Mouse (Mus musculus): ENCODE data around the gene Msh4. TPM values are rescaled to one million over a fixed set of nuclear protein-coding genes. Genes with fewer than 3 reads are reported as not detected.

The Msh4 gene
- polyA plus RNA-seq, 1 experiment from 2014 or later: 0.08 TPM

DNA sequence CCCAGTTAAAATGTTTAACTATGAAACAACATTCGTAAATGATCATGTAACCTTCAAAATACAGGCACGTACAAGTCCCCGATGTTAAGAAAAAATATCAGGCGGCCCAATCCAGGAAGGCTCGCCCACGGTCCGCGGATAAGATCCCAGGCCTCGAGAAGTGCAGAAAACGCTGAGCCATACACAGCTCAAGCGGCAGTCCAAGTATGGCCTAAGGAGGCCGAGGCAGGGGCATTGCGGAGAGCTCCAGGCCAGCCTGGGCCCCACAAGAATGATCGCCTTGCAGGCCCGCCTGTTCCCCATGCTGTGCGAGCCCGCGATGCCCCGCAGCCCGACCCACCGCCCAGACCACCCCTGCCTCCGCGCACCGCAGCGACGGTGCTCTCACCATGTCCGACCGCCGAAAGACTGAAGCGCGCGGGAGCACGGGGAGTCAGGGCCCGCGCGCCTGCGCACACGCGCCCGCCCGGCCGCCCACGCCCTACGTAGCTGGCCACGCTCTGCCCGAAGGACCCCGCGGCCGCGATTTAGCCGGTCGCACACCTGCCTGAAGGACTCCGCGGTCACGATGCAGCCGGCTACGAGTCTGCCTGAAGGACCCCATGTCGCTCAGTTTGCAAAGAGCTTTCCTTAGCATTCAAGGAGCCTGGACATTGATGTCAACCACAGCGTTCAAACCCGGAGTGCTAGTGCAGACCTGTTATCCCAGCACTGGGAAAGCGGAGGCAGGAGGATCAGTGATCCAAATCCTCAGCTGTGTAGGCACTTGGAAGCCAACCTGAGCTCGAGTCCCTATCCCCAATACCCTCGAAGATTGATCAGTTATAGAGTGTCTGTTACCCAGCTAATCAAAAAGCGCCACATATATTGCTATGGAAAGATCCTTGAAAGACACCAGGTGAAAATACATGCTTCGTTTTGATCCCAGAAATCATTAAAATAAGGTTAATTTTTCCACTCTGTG is 6.9 kb upstream of the Msh4 start, which contains the start of gene Rabggtb:
Gene Rabggtb, minus strand, starts transcription at position 464 of the 964 bp plus-strand sequence.
- no peaks in the 10 kb centered on the region for H3K27me3 ChIP-seq (replicated peaks; ENCODE audit: control insufficient read depth, insufficient read depth, low read length)
- WGBS: 1% methylated on average over 63 of the region's 65 CpGs
- peaks cover 29% of the 10 kb centered on the region for H3K4me1 ChIP-seq (ENCODE audit: control insufficient read depth, insufficient read depth, low read depth, low read length)

DNA sequence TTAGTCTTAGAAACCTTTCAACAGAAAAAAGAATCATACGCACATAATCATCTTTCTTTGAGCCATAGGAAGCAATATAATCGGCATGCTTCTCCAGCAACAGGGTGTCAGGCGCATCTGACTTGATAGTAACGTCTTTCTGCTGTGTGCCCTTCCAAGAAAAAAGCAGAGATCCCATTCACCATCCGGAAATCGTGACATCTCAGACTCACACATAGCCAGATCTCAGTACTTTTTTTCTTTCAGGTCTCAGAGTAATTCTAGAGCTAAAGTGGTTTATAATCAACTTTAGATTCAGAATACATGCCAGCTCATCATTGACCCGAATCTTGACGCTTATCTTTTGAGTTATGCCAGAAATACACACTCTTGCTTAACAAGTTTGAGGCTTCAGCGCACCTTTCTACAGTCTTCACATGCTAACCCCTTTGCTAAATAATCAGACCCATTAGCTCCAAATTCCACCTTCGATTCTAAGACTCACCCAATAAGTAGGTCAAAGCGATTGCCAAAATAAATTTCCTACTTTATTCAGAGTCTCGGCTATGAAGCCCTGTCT is 6.0 kb upstream of the Msh4 start:
- no peak for ATAC-seq
- peaks cover 29% of the 10 kb centered on the region for H3K4me1 ChIP-seq (ENCODE audit: control insufficient read depth, insufficient read depth, low read depth, low read length)

More for the DNA sequence above, 6.9 kb upstream of the Msh4 start, which contains the start of gene Rabggtb:
- H3K4me3 ChIP-seq (ENCODE audit: low read length): peak within 1 kb of the TSS; percentile 55
- H3K36me3 ChIP-seq (ENCODE audit: control insufficient read depth, insufficient read depth, low read length): peaks cover 20% of the 10 kb centered on the region
- H3K9me3 ChIP-seq (ENCODE audit: control insufficient read depth, low read length): no peaks in the 10 kb centered on the region
- ATAC-seq: peak; percentile 98
- H3K4me2 ChIP-seq (ENCODE audit: low read length): peak within 1 kb of the TSS; percentile 91
- peak within 1 kb of the TSS; percentile 92 for H3K27ac ChIP-seq (ENCODE audit: low read depth, low read length)
- H3K9ac ChIP-seq (ENCODE audit: low read depth, low read length): peak within 1 kb of the TSS; percentile 74

DNA sequence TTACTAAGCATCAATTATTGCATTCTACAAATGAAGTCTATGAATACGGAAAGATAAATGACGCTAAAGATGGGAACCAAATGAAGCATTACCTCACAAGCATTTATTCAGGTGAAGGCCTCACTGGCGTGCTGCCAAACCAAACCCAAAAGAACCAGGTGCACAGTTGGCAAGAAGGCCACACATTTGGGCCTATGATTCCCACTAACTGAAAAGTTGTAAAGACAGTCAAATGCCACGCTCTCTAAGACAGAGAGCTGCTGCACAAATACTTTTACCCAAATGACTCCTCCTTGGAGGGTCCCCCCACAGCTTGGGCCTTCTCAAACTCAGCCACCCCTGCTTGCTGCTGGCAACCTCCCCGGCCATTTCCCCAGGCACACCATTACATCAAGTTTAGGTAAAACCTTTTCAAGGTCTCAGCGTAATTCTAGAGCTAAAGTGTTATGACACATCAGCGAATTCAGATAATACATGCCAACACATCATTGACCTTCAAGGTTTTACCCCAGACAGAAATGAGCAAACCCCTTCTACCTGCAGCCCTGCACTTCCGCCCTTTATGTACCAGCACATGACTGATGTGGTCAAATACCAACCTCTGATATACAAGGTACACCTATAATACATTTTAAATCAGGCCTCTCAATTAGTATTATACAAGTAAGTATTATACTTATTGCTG is 5.4 kb upstream of the Msh4 start:
- Histone ChIP-seq H3K4me1 (ENCODE audit: control insufficient read depth, insufficient read depth, low read depth, low read length) (peaks cover 29% of the 10 kb centered on the region), H3K4me2 (ENCODE audit: low read length) (peak overlapping the region; percentile 91), H3K27me3 (replicated peaks; ENCODE audit: control insufficient read depth, insufficient read depth, low read length) (no peaks in the 10 kb centered on the region), H3K9ac (ENCODE audit: low read depth, low read length) (peak overlapping the region; percentile 74; the same call in 1 of the 2 replicates), H3K36me3 (ENCODE audit: control insufficient read depth, insufficient read depth, low read length) (peaks cover 27% of the 10 kb centered on the region), H3K27ac (ENCODE audit: low read depth, low read length) (0 out of 2 replicates have a peak overlapping the region, but pooled peaks have one; percentile 25), H3K9me3 (ENCODE audit: control insufficient read depth, low read length) (no peaks in the 10 kb centered on the region), H3K4me3 (ENCODE audit: low read length) (peak overlapping the region; percentile 55)
- ATAC-seq: no peak
- WGBS: 49% methylated on average over 8 of the region's 8 CpGs

More for the DNA sequence above, 6.0 kb upstream of the Msh4 start:
- Histone ChIP-seq H3K36me3 (ENCODE audit: control insufficient read depth, insufficient read depth, low read length) (peaks cover 21% of the 10 kb centered on the region), H3K9me3 (ENCODE audit: control insufficient read depth, low read length) (no peaks in the 10 kb centered on the region), H3K27ac (ENCODE audit: low read depth, low read length) (peak overlapping the region; percentile 92; the same call in 1 of the 2 replicates), H3K27me3 (replicated peaks; ENCODE audit: control insufficient read depth, insufficient read depth, low read length) (no peaks in the 10 kb centered on the region), H3K4me2 (ENCODE audit: low read length) (peak overlapping the region; percentile 91), H3K9ac (ENCODE audit: low read depth, low read length) (peak overlapping the region; percentile 74), H3K4me3 (ENCODE audit: low read length) (peak overlapping the region; percentile 55)
- WGBS: 4% methylated on average over 12 of the region's 12 CpGs

DNA sequence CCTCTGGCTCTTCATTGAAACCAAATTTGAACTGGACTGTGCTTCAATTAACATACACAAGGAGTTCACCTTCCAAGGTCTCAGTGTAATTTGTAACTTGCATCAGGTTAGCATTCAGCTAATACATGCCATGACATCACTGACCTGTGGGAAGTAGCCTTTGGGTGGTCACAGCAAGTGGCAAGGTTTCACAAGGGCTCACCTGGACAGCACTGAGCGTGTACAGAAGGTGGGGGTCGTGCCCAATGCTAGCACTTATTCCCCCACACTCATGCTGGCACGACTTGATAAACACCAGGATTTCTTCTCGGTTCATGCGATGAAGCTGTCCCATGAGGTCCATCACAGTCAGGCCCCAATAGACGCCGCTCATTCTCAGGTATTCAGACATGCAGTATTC is 4.6 kb upstream of the Msh4 start:
- no peak overlapping the region for H3K4me3 ChIP-seq (ENCODE audit: low read length)
- no peak overlapping the region for H3K9ac ChIP-seq (ENCODE audit: low read depth, low read length)
- ATAC-seq: no peak
- peaks cover 36% of the 10 kb centered on the region for H3K36me3 ChIP-seq (ENCODE audit: control insufficient read depth, insufficient read depth, low read length)
- no peaks in the 10 kb centered on the region for H3K27me3 ChIP-seq (replicated peaks; ENCODE audit: control insufficient read depth, insufficient read depth, low read length)
- WGBS: 69% methylated on average over 7 of the region's 7 CpGs
- no peak overlapping the region for H3K27ac ChIP-seq (ENCODE audit: low read depth, low read length)
- no peaks in the 10 kb centered on the region for H3K9me3 ChIP-seq (ENCODE audit: control insufficient read depth, low read length)
- H3K4me1 ChIP-seq (ENCODE audit: control insufficient read depth, insufficient read depth, low read depth, low read length): peaks cover 29% of the 10 kb centered on the region
- H3K4me2 ChIP-seq (ENCODE audit: low read length): peak overlapping the region; percentile 91; the same call in 1 of the 2 replicates

GRCm38 (mm10) chr3:153908919-153909318 is 3.0 kb upstream of the Msh4 start:
- Histone ChIP-seq H3K4me1 (ENCODE audit: control insufficient read depth, insufficient read depth, low read depth, low read length) (peaks cover 29% of the 10 kb centered on the region), H3K27ac (ENCODE audit: low read depth, low read length) (no peak overlapping the region), H3K27me3 (replicated peaks; ENCODE audit: control insufficient read depth, insufficient read depth, low read length) (no peaks in the 10 kb centered on the region), H3K9ac (ENCODE audit: low read depth, low read length) (no peak overlapping the region), H3K4me3 (ENCODE audit: low read length) (no peak overlapping the region), H3K9me3 (ENCODE audit: control insufficient read depth, low read length) (no peaks in the 10 kb centered on the region), H3K36me3 (ENCODE audit: control insufficient read depth, insufficient read depth, low read length) (peaks cover 46% of the 10 kb centered on the region), H3K4me2 (ENCODE audit: low read length) (no peak overlapping the region)
- ATAC-seq: no peak
- WGBS: 68% methylated on average over 5 of the region's 5 CpGs

- Histone ChIP-seq H3K27ac (ENCODE audit: low read depth, low read length) (no peak overlapping the region), H3K4me3 (ENCODE audit: low read length) (no peak overlapping the region), H3K27me3 (replicated peaks; ENCODE audit: control insufficient read depth, insufficient read depth, low read length) (no peaks in the 10 kb centered on the region), H3K4me1 (ENCODE audit: control insufficient read depth, insufficient read depth, low read depth, low read length) (peaks cover 11% of the 10 kb centered on the region), H3K4me2 (ENCODE audit: low read length) (no peak overlapping the region), H3K9me3 (ENCODE audit: control insufficient read depth, low read length) (no peaks in the 10 kb centered on the region), H3K36me3 (ENCODE audit: control insufficient read depth, insufficient read depth, low read length) (peaks cover 50% of the 10 kb centered on the region), H3K9ac (ENCODE audit: low read depth, low read length) (no peak overlapping the region)
- WGBS: 86% methylated on average over 49 of the region's 49 CpGs
- peak; percentile 46 for ATAC-seq
Observed at GRCm38 (mm10) chr3:153905251-153906135, 445 bp downstream of the Msh4 start.

DNA sequence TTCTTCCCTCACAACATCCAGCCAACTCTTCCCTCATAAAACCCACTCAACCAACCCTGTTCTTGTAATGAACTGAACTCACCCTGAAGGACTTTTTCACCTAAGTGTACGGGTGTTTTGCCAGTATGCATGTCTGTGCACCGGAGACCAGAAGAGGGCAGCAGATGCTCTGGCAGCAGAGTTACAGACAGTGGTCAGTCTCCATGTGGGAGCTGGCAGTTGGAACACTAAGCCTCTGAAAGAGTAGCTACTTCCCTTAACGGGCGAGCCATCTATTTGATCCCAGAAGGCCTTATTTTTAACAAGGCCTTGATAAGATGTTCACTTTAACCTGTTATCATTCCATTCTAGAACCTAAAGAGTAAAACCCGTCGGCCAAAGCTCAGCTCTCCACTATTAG is 1.4 kb downstream of the Msh4 start:
- no peak overlapping the region for H3K27ac ChIP-seq (ENCODE audit: low read depth, low read length)
- peak; percentile 58 for ATAC-seq
- 62% methylated on average over 6 of the region's 6 CpGs for WGBS
- peaks cover 9% of the 10 kb centered on the region; the same call in 1 of the 2 replicates for H3K4me1 ChIP-seq (ENCODE audit: control insufficient read depth, insufficient read depth, low read depth, low read length)
- H3K4me2 ChIP-seq (ENCODE audit: low read length): no peak overlapping the region
- no peaks in the 10 kb centered on the region for H3K9me3 ChIP-seq (ENCODE audit: control insufficient read depth, low read length)
- no peak overlapping the region for H3K9ac ChIP-seq (ENCODE audit: low read depth, low read length)
- no peaks in the 10 kb centered on the region for H3K27me3 ChIP-seq (replicated peaks; ENCODE audit: control insufficient read depth, insufficient read depth, low read length)
- peaks cover 45% of the 10 kb centered on the region for H3K36me3 ChIP-seq (ENCODE audit: control insufficient read depth, insufficient read depth, low read length)
- no peak overlapping the region for H3K4me3 ChIP-seq (ENCODE audit: low read length)

GRCm38 (mm10) chr3:153902595-153902994 is 3.3 kb downstream of the Msh4 start:
- Histone ChIP-seq H3K4me1 (ENCODE audit: control insufficient read depth, insufficient read depth, low read depth, low read length) (no peaks in the 10 kb centered on the region), H3K36me3 (ENCODE audit: control insufficient read depth, insufficient read depth, low read length) (peaks cover 30% of the 10 kb centered on the region), H3K9me3 (ENCODE audit: control insufficient read depth, low read length) (no peaks in the 10 kb centered on the region), H3K27me3 (replicated peaks; ENCODE audit: control insufficient read depth, insufficient read depth, low read length) (no peaks in the 10 kb centered on the region), H3K9ac (ENCODE audit: low read depth, low read length) (no peak overlapping the region), H3K4me3 (ENCODE audit: low read length) (no peak overlapping the region), H3K4me2 (ENCODE audit: low read length) (no peak overlapping the region), H3K27ac (ENCODE audit: low read depth, low read length) (no peak overlapping the region)
- no peak for ATAC-seq
- WGBS: 74% methylated on average over 3 of the region's 3 CpGs
